Mouse (Mus musculus) liver, adult 2 months (tissue): ENCODE data around the gene Maml3.

Experiments
- CTCF ChIP-seq: fragments of 200-500 bp; IDR thresholded peaks from 2 replicates; pipeline ENCODE4 v1.5.1; 2011; ENCODE audit warnings: low read depth, low read length, control low read depth
- POLR2A ChIP-seq: fragments of 200-500 bp; IDR thresholded peaks from 2 replicates; pipeline ENCODE4 v1.6.1; 2011; ENCODE audit warnings: low read length, control low read depth; ENCODE audit not compliant: insufficient read depth; ENCODE audit errors: extremely low read depth

GRCm38 (mm10) chr3:51719373-51719772, 385.5 kb downstream of the Maml3 start:
- no peak for TF ChIP-seq POLR2A
- TF ChIP-seq CTCF: no peak
